Mouse (Mus musculus) T-helper 2 cell (primary cell): ENCODE results near the gene Ttpal.

Experiments
- in situ Hi-C: fragments of 300-600 bp; cut with MboI, MseI; formaldehyde crosslinking; loops from one replicate; pipeline ENCODE4 v1.15.1; 2025; ENCODE audit warnings: high pct_unique_total_duplicates

The Ttpal gene

DNA sequence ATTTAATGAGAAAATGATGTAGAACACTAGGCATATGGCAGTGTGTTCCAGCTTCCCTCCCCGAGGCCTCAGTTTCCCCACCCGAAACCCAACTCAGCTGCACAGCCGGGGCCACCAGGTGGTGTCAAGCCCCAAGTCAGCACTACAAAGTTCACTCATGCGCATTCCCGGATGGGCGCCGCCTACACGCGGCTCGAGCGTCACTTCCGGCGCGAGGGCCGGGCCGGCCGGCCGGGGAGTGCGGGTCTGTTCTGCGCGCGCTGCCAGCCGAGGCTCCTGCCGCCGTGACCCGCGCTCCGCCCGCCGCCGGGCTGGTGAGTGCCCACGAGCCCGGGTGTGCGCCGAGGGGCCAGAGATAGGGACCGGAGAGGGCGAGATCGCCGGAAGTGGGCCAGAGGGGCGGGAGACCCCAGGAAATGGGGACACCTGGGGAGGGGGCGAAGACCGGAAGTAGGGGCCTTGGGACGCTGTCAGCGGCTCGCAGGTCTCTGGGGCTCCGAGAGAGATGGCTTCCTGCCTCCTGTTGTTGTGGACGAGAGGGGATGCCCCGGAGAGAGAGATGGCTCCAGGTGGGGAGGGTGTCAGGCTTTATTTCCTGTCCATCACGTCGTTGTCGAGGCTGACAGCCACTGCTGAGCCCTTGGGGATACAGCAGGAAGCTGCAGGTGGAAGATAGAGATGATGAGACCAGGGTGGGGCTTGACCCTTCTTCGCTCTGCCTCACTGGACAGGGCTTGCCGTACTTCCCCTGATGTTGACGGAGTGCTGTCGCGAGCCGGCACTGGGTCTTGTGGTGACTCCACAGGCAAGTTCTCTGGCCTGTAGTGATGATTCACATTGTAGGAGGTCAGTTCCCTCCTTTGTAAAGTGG lies at the start of gene Ttpal:
Ttpal (plus strand) TSS at position 214 of the 871 bp plus-strand sequence.
- in situ Hi-C loops: no loop called here

DNA sequence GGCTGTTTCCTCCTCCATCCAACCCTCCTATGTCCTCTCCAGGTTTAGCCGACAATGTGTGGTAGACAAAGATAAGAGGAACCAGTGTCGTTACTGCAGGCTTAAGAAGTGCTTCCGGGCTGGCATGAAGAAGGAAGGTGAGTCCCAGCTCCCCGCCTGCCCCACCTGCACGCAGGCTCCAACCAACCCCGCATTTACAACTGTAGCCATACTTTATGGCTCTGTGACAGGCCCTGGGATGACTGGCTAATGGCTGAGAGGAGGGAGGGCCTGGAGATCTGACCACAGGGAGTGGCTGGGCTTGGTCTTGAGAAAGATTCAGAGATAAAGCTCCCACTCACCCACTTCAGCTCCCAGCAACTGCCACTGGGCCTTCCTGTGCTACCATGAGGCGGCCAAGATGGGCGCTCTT lies 49.6 kb upstream of the Ttpal start:
- in situ Hi-C loops: loop anchor here (5.0 kb wide), 1 partner anchor 65 kb away; no protein-coding TSS in a partner anchor

GRCm38 (mm10) chr2:163554425-163554982 lies 47.6 kb upstream of the Ttpal start:
- in situ Hi-C loops: loop anchor here (5.0 kb wide), 1 partner anchor 67 kb away; no protein-coding TSS in a partner anchor

GRCm38 (mm10) chr2:163554996-163555395 lies 47.1 kb upstream of the Ttpal start:
- in situ Hi-C loops: loop anchor here (5.0 kb wide), 1 partner anchor 68 kb away; no protein-coding TSS in a partner anchor

DNA sequence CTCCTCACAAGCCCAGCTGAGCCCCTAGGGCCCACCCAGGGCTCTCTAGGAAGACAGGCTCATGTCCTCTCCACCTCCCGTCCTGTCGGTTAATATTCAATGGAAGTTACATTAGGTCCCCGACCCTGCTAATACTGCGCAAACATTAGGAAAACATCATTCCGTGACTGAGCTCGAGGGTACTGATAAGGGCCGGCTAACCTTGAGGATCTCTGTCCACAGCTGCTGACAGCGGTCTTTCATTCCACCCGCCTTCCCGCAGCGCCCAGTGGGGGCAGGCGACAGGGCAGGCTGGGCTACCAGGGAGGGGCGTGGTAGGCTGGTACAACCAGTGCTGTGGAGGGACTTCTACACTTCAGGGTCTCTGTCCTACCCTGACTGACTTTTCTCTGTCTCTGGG lies 46.7 kb upstream of the Ttpal start:
- in situ Hi-C loops: no loop called here

DNA sequence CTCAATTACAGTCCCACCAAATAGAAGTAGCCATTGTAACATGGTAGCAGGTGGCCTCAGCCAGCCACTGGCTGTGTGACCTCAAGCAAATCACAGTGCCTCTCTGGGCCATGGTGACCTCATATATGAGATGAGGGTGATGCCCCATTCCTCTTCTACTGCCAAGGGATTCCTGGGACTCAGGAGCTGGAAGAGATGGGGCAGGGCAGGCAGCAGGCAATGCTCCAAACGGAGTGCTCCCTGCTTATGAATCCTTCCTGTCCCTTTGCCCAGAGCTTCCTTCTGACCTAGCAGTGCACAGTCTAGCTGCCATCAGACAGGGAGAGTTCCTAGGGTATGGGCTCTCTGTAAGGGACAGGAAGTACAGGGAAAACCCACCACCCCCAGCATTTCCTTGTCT lies 43.6 kb upstream of the Ttpal start:
- in situ Hi-C loops: no loop called here

GRCm38 (mm10) chr2:163559236-163559635 lies 42.9 kb upstream of the Ttpal start:
- in situ Hi-C loops: no loop called here

- in situ Hi-C loops: no loop called here
Observed at GRCm38 (mm10) chr2:163560247-163560646, 41.9 kb upstream of the Ttpal start.

DNA sequence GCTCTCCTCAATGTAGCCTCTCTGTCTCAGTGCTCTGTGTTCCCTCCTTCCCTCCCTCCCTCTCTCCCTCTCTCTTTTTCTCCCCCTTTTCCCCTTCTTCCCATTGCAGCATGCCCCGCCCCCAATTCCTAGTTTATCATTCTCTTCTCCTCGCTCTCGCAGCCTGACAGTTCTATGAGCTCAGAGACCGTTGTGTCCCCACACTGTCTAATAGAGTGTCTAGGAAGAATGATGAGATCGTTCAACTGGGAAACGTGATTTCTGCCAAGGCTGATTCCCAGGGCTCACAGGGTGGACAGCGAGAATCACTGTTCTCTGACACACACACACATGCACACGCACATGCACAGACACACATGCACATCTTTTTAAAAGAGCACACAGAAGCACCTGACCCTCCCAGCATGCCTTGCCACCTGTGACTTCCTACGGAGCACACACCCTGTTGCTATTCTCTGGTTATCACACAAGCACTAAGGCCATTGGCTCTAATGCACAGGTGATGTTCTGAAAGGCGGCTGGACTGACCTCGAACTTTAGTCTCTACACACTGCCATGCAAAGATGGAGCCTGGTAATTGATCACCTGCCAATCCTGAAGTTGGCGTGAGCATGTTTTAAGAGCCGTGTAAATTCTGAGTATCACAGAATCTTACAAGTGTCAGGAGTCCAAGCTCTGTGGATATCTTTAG lies 40.7 kb upstream of the Ttpal start:
- in situ Hi-C loops: no loop called here

- in situ Hi-C loops: no loop called here
Observed at GRCm38 (mm10) chr2:163564646-163565045, 37.5 kb upstream of the Ttpal start.

- in situ Hi-C loops: no loop called here
Observed at GRCm38 (mm10) chr2:163574321-163574720, 27.8 kb upstream of the Ttpal start.

- in situ Hi-C loops: no loop called here
Observed at GRCm38 (mm10) chr2:163575248-163575647, 26.9 kb upstream of the Ttpal start.

DNA sequence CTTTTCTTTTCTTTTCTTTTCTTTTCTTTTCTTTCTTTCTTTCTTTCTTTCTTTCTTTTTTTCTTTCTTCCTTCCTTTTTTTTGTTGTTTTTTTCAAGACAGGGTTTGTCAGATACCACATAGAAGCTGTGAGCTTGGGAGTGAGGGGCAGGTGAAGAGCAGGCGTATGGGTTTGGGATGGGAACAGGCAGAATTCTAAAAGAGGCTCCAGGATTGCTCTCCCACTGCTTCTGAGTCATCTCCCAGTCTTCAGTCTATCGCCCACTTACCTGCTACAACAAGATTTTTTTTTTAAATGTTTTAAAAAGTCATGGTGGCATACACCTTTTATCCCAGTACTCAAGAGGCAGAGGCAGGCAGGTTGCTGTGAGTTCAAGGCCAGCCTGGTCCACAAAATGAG lies 24.1 kb upstream of the Ttpal start:
- in situ Hi-C loops: no loop called here

DNA sequence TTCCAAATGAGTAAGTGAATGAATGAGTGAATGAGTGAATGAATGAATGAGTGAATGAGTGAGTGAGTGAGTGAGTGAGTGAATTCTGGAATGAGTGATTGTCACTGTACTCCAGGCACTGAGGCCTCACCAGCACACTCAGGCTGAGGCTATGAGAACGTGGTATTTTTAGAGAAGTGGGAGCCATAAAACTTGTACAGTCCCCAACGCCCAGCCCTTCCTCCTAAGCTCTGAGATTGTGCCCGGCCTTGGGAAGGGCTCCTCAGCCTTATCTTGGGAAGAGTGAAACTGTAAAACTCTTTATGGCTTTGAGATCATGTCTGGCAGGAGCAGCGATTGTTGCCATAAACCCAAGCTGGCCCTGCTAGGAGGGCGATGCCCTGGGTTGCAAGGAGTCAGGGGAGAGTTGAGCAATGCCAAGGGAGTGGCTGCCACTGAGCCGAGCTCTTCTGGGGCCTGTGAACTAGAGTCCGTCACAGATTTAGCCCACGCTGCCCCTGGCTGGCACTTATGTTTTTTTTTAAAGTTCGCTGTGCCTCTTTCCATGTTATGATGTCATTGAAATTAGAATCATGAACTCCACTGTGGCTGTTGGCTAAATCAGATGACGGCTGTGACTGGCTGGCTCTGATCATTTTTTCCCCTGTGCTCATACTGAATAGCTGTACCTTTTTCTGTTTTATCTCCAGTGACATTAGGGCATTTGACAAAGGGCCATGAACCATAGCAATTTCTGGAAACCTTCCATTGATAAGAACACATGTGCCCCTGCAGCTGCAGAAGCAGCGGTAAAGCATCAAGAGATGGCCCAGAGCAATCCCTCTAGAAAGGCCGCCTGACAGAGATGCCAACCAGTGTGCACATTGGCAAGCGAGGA lies 21.8 kb upstream of the Ttpal start:
- in situ Hi-C loops: no loop called here

- in situ Hi-C loops: no loop called here
Observed at GRCm38 (mm10) chr2:163583226-163584087, 18.7 kb upstream of the Ttpal start.

- in situ Hi-C loops: no loop called here
Observed at GRCm38 (mm10) chr2:163584088-163584426, 18.1 kb upstream of the Ttpal start.

GRCm38 (mm10) chr2:163586384-163587261 lies 15.5 kb upstream of the Ttpal start:
- in situ Hi-C loops: no loop called here

- in situ Hi-C loops: no loop called here
Observed at GRCm38 (mm10) chr2:163587506-163587905, 14.6 kb upstream of the Ttpal start.

GRCm38 (mm10) chr2:163590211-163590610 lies 11.9 kb upstream of the Ttpal start:
- in situ Hi-C loops: no loop called here

- in situ Hi-C loops: no loop called here
Observed at GRCm38 (mm10) chr2:163590996-163591395, 11.1 kb upstream of the Ttpal start.
